Mouse (Mus musculus) forebrain, embryonic 14.5 days (tissue): ENCODE data around the gene Abcb4. TPM values are rescaled to one million over a fixed set of nuclear protein-coding genes. Genes with fewer than 3 reads are reported as not detected.

Experiments
- ATAC-seq: fragments of 200-750 bp; cut with Nextera tagmentation; 2 replicates; pipeline ENCODE4 v1.8.0; 2017; ENCODE audit warnings: mild to moderate bottlenecking, moderate library complexity
- DNase-seq: peaks from one replicate; pipeline ENCODE4 v3.0.0-alpha.2; 2015; ENCODE audit warnings: low spot score
- H3K27ac ChIP-seq: fragments of 300-500 bp; sonication (generic); 2 replicates; pipeline ENCODE4 v1.5.1; 2014; ENCODE audit warnings: low read depth, mild to moderate bottlenecking, control low read depth, low read length, moderate library complexity
- H3K27me3 ChIP-seq: fragments of 300-500 bp; sonication (generic); replicated peaks from 2 replicates; pipeline ENCODE4 v1.6.1; 2014; ENCODE audit warnings: low read length, control low read depth, mixed read lengths; ENCODE audit not compliant: control insufficient read depth, insufficient read depth
- H3K36me3 ChIP-seq: fragments of 300-500 bp; sonication (generic); 2 replicates; pipeline ENCODE4 v1.6.1; 2014; ENCODE audit warnings: low read length, control low read depth; ENCODE audit not compliant: control insufficient read depth, insufficient read depth
- H3K4me1 ChIP-seq: fragments of 300-500 bp; sonication (generic); 2 replicates; pipeline ENCODE4 v1.6.1; 2014; ENCODE audit warnings: antibody characterized with exemption, low read length, control low read depth; ENCODE audit not compliant: control insufficient read depth, insufficient read depth
- H3K4me2 ChIP-seq: fragments of 300-500 bp; sonication (generic); 2 replicates; pipeline ENCODE4 v1.6.1; 2014; ENCODE audit warnings: mild to moderate bottlenecking, control low read depth, low read length
- H3K4me3 ChIP-seq: fragments of 300-500 bp; sonication (generic); 2 replicates; pipeline ENCODE4 v1.5.1; 2014; ENCODE audit warnings: low read depth, low read length, control low read depth
- H3K9ac ChIP-seq: fragments of 300-500 bp; sonication (generic); 2 replicates; pipeline ENCODE4 v1.6.1; 2014; ENCODE audit warnings: mild to moderate bottlenecking, low read length, control low read depth, moderate library complexity
- H3K9me3 ChIP-seq: fragments of 300-500 bp; sonication (generic); replicated peaks from 2 replicates; pipeline ENCODE4 v1.6.1; 2016; ENCODE audit warnings: low read length, control low read depth, mixed read lengths; ENCODE audit not compliant: control insufficient read depth
- WGBS: fragments of 180-500 bp; shearing (Covaris S2); extraction: QIAGEN DNeasy Blood & Tissue Kit; methylation state at CpG from one replicate; pipeline ENCODE4 v1.1.7; 2014; 5-methylcytosine and 5-hydroxymethylcytosine counted together
- polyA plus RNA-seq: library from polyadenylated mRNA; unstranded; fragments of >200 nt; fragmentation: Nextera tagmentation; extraction: Ambion mirVana; gene quantifications from 2 replicates; pipeline ENCODE4 v1.2.1, GENCODE M21; 2014

Abcb4 gene
- polyA plus RNA-seq, 1 experiment from 2014 or later = 0.34 TPM

DNA sequence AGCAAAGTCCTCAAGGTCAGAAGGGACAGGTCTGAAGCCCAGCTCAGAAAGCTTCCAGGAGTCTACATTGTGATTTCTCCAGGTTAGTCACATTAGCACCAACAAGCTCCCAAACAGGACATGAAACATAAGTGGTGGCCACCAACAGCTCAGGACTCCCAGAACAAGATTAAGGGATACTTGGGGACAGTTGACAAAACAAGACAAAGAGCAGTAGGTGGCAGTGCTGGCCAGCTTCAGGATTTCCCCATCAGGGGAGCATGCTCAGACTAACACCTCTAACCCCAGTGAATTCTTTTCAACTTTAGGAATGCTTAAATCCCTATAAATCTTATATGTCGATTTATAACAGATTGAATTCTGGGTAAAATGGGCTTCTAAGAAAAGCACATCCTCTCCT lies 25.5 kb upstream of the Abcb4 start:
- DNase-seq (no peak), ATAC-seq (no peak)
- no peak overlapping the region for H3K4me3 ChIP-seq
- H3K9me3 ChIP-seq = no peaks in the 10 kb centered on the region
- no peaks in the 10 kb centered on the region for H3K27me3 ChIP-seq
- no peaks in the 10 kb centered on the region for H3K36me3 ChIP-seq
- WGBS = 6% methylated on average over 1 of the region's 1 CpGs
- H3K4me2 ChIP-seq = no peak overlapping the region
- no peak overlapping the region for H3K9ac ChIP-seq
- no peaks in the 10 kb centered on the region for H3K4me1 ChIP-seq
- no peak overlapping the region for H3K27ac ChIP-seq

DNA sequence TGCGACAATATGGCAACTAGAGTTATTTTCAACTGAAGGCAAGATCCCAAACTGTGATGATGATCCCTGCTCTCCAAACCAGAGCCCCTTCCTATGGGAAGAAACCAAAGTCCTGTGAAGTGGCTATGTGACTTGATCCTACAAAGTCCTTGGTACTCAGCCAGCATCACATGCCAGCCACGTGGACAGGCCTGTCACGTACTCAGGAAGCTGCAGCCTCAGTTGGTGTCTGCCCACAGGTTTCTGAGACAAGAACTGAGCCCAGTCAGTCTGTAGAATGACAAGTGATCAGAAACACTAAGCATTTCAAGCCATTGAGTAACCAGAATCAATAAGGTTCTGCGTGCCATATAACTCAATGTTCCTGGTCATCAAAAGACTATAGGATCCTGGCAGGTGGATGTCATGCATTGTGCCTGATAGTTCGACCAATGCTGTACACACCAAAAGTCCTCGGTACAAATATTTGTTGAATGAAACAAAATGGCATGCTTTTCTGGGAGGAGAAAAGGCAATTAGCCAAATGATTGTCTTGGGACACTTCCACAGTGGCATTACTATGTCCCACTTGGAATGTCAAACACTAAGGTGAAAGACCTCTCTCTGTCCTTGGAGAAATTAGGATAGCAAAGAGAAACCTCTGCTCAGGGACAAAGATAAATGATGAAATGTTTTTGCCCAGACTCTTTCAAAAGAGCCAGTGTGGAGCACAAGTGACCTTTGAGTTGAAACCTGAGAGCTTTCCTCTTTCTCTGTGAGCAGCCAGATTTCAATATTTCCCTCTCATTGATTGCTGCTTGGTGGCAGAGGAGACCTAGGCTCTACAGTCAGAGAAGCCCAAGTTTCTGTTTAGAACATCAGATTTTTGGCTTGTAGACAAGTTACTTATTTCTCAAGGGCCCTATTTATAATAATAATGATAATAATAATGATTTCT lies 20.3 kb upstream of the Abcb4 start:
- Histone ChIP-seq H3K4me2 (no peak overlapping the region), H3K4me3 (no peak overlapping the region), H3K4me1 (no peaks in the 10 kb centered on the region), H3K9ac (no peak overlapping the region), H3K36me3 (no peaks in the 10 kb centered on the region), H3K27me3 (no peaks in the 10 kb centered on the region), H3K27ac (no peak overlapping the region), H3K9me3 (no peaks in the 10 kb centered on the region)
- DNase-seq = no peak
- no peak for ATAC-seq
- WGBS = 91% methylated on average over 6 of the region's 6 CpGs

DNA sequence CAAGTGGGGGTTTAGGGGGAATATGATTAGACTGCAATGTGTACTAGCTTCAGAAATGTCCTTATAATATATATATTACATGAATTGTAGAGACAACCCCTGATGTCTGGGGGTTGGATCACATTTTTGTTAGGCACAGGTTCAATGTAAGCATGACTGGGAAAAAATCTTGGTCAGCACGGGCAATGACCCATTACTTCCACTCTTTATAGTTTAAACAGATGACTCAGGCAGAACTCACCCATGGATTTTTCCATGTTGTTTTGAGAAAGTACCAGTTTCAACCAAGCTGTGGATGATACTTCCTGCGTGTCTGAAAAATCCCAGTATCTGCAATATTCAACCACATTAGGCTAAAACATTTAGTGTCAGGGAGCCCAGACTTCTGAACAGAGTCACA lies 16.4 kb upstream of the Abcb4 start:
- no peak for DNase-seq
- H3K36me3 ChIP-seq = no peaks in the 10 kb centered on the region
- 93% methylated on average over 2 of the region's 2 CpGs for WGBS
- H3K9me3 ChIP-seq = no peaks in the 10 kb centered on the region
- H3K4me3 ChIP-seq = no peak overlapping the region
- no peaks in the 10 kb centered on the region for H3K27me3 ChIP-seq
- ATAC-seq = no peak
- no peaks in the 10 kb centered on the region for H3K4me1 ChIP-seq
- H3K27ac ChIP-seq = no peak overlapping the region
- H3K9ac ChIP-seq = no peak overlapping the region
- H3K4me2 ChIP-seq = no peak overlapping the region

DNA sequence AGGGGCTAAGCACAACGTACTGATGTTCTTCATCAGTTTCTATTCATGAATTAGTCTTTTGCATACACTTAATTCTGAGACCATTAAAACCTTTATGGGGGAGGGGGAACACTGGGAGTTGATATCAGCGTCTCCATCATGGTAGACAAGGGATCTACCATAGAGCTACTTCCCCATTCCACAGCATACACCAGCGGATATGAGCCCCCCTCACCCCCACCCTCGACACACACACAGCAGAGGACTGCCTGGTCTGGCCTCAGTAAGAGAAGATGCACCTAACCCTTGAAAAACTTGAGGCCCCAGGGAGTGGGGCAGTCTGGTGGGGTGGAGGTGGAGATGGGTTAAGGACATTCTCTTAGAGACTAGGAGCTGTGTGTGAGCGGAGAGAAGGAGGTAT lies 15.7 kb upstream of the Abcb4 start:
- H3K9ac ChIP-seq = no peak overlapping the region
- no peaks in the 10 kb centered on the region for H3K4me1 ChIP-seq
- 76% methylated on average over 5 of the region's 5 CpGs for WGBS
- no peak overlapping the region for H3K27ac ChIP-seq
- DNase-seq = no peak
- H3K4me2 ChIP-seq = no peak overlapping the region
- no peaks in the 10 kb centered on the region for H3K36me3 ChIP-seq
- H3K9me3 ChIP-seq = no peaks in the 10 kb centered on the region
- no peak for ATAC-seq
- no peak overlapping the region for H3K4me3 ChIP-seq
- no peaks in the 10 kb centered on the region for H3K27me3 ChIP-seq

DNA sequence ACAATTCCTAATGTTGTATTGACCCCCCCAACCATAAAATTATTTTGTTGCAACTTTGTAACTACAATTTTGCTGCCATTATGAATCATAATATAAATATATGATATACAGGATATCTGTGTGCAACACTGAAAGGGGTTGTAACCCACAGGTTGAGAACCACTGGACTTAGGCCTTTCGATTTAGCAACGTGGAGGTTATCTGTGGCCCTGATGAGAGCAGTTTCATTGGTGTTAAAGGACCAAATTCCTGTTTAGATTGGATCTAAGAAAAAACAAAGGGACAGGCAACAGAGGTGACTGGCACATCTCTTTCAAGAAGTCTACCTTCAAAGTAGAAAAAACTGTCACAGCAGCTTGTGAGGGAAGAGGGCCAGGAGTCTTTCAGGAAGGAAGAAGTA lies 7.7 kb upstream of the Abcb4 start:
- ATAC-seq (no peak), DNase-seq (no peak)

DNA sequence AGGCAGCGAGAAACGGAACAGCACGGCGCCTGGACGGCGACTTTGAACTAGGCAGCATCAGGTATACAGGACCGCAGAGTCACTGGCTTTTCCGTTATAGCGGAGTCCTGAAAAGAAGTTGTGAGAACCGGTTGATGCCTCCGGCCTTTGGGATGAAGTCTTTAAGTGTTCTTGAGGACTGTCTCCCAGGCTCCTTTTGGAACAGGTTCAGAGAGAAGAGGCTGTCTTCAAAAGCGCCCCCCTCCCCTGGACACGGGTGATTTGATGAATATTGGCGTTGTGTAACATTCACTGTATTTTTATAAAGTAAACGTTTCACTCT lies 548 bp downstream of the Abcb4 start:
- Histone ChIP-seq H3K36me3 (no peaks in the 10 kb centered on the region), H3K9me3 (no peaks in the 10 kb centered on the region), H3K27me3 (0 out of 2 replicates have a peak, but pooled peaks cover 2% of the 10 kb centered on the region), H3K4me2 (peak overlapping the region; percentile 87), H3K4me1 (peaks cover 2% of the 10 kb centered on the region; the same call in 1 of the 2 replicates), H3K9ac (peak overlapping the region; percentile 67), H3K27ac (no peak overlapping the region), H3K4me3 (peak overlapping the region; percentile 59)
- 8% methylated on average over 15 of the region's 15 CpGs for WGBS
- ATAC-seq (no peak), DNase-seq (peak; percentile 1)

More for the DNA sequence above, 7.7 kb upstream of the Abcb4 start:
- H3K4me2 ChIP-seq = no peak overlapping the region
- WGBS = 84% methylated on average over 2 of the region's 2 CpGs
- no peak overlapping the region for H3K27ac ChIP-seq
- H3K36me3 ChIP-seq = no peaks in the 10 kb centered on the region
- H3K27me3 ChIP-seq = no peaks in the 10 kb centered on the region
- H3K9ac ChIP-seq = no peak overlapping the region
- no peaks in the 10 kb centered on the region for H3K9me3 ChIP-seq
- H3K4me1 ChIP-seq = no peaks in the 10 kb centered on the region
- H3K4me3 ChIP-seq = no peak overlapping the region

DNA sequence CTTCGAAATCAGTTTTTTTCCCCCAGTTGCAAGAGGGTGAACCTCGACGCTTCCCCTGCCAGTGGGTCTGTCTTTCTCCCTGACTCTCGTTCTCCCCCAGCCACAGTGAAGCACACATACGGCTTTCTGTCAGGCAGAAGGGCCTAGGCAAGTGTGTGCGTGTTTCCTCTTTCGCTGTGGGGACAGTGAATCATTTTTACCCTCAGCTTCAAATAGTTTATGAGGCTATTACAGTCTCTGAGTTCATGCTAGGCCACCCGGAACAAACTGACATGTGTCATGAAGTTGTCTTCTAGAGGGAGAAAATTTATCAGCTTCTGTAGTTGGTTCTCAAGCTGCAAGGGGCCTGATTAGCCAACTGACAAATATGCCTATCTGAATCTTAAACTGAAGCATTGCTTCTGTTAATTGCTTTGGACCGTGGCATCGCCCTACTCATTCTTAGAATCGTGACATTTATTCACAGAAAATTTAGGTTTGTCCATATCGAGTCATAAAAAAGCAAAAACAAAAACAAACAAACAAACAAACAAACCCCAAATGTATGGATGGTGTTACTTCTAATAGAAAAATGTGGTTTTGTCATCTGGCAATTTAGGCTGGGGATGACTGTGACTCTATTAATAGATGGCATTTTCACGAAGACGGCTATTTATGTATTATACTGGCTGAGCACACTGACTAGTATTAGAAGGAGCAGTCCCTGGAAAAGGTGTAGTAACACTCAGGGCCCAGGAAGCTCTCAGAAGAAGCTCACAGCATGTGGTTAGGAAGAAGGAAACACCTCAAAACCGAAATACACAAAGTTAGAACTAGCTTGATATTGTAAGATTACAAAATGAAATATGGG lies 1.3 kb downstream of the Abcb4 start:
- Histone ChIP-seq H3K36me3 (no peaks in the 10 kb centered on the region), H3K9ac (no peak overlapping the region), H3K27me3 (0 out of 2 replicates have a peak, but pooled peaks cover 2% of the 10 kb centered on the region), H3K4me3 (no peak overlapping the region), H3K4me2 (no peak overlapping the region), H3K4me1 (peaks cover 2% of the 10 kb centered on the region; the same call in 1 of the 2 replicates), H3K27ac (no peak overlapping the region), H3K9me3 (no peaks in the 10 kb centered on the region)
- WGBS = 73% methylated on average over 15 of the region's 15 CpGs
- no peak for ATAC-seq
- no peak for DNase-seq

DNA sequence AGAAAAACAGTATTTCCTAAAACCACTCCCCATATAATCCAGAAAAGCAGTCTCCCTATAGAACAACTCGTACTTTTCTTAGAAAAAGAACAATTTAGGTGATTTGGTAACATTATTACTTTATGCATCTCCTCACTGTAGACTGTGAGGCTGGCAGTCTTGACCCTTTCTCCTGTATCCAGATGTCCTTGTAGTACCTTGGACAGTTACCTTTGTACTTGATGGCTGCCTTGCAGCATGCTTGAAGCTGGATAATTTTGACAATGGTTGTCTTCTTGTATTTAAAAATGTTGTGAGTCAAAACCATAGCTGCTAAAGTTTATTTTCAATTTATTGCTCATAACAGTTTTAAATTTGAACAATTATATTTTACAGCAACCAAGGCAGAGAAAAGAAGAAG lies 2.7 kb downstream of the Abcb4 start:
- Histone ChIP-seq H3K9ac (no peak overlapping the region), H3K27ac (no peak overlapping the region), H3K27me3 (0 out of 2 replicates have a peak, but pooled peaks cover 2% of the 10 kb centered on the region), H3K36me3 (no peaks in the 10 kb centered on the region), H3K4me2 (no peak overlapping the region), H3K9me3 (no peaks in the 10 kb centered on the region), H3K4me1 (peaks cover 2% of the 10 kb centered on the region; the same call in 1 of the 2 replicates), H3K4me3 (no peak overlapping the region)
- WGBS = 87% methylated on average over 1 of the region's 1 CpGs
- ATAC-seq (no peak), DNase-seq (no peak)
